Mouse (Mus musculus): ENCODE measurements at regions not wholly inside any gene's neighbourhood (a gene's known extent, or its start where the extent isn't known, plus 50 kb on each side); places are given as distances from the start of the nearest gene placed in this dataset.

DNA sequence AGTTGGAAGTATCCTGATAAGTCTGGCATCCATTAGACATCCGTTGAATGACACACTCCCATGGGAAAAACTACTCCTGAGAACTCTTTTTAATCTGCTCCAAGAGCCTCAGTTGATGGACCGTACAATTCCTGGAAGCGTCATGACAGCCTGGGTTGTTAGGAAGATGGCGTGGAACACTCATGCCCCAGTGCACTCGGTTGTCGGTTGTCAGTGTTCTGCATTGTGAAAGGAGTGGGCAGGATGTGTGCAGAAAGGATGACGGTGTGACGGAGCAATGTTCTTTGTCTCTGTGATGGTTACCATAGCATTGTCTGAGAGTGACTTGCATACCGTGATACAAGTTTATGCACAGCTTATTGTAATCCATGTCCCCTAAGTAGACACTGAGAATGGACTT is 164.4 kb downstream of the Slc30a10 start:
- DNase-seq (ENCODE audit: low read depth) = no peak

DNA sequence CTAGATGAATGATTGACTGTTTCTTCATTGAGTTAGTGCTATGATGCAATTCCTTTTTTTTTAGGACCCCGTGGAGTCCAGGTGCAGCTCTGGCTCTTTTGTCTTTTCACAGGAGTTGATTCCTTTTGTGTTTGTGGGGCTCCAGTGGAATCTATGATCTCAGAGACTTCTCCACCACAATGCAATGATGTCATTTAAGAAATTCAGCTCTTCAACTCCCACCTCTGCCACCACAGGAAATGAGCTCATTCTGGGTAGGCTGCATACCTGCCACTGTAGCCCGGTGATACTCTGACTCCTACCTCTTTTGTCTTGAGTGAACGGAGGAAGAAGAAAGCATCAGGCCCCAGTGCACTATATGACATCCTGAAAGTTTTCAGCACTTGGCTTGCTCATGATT is 173.8 kb downstream of the Slc30a10 start:
- DNase-seq (ENCODE audit: low read depth) = no peak

DNA sequence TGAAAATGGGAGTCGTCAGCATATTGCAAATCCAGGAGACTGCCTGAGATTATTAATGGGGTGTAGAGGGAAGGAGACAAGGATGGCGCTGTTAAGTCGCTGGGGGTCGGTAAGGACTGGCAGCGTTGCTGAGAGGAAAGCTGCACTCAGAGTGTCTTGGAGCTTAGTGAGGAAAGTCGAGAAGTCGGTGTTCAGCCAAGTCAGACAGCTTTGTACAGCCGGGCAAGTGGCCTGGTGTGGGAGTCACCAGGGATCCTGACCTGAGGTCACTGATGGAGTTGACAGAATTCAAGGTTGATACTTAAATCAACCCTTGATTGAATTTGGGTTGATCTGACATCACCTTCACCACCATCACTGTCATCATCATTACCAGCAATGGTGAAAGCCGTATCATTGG is 175.3 kb downstream of the Slc30a10 start:
- DNase-seq (ENCODE audit: low read depth) = no peak

DNA sequence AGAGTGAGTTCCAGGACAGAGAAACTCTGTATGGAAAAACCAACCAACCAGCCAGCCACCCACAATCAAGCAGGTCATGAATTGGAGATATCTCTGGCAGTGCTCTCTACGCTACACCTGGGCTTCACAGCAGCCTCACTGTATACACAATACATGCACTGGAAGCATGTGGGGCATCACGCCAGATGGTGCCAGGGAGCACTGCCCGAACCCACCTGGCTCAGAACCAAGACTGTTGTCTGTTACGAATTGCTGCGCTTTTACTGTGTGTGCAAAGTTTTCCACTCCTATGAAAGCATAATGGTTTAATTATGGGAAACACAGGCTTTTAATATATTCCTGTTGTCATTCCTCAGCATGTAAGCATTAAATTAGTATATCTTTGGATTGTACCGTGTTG is 184.0 kb downstream of the Slc30a10 start:
- no peak for DNase-seq (ENCODE audit: low read depth)

DNA sequence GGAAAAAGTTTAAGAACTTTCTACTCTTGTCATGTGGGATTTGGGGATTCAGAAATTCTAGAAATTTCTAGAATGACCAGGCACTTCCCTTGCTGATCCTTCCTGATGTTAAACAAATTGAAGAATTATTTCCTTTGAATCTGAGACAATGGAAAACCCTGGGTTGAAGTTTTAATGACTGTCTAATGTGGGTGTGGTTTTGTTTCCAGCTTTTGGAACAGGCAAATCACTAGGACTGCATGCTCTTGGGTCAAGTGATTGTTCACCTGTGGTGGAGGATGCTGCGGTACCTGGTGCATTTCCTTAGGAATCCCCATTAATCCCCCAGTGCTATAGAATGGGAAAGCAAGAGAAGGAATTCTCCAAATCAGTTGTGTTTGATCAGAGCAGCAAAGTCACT is 184.8 kb downstream of the Slc30a10 start:
- no peak for DNase-seq (ENCODE audit: low read depth)

DNA sequence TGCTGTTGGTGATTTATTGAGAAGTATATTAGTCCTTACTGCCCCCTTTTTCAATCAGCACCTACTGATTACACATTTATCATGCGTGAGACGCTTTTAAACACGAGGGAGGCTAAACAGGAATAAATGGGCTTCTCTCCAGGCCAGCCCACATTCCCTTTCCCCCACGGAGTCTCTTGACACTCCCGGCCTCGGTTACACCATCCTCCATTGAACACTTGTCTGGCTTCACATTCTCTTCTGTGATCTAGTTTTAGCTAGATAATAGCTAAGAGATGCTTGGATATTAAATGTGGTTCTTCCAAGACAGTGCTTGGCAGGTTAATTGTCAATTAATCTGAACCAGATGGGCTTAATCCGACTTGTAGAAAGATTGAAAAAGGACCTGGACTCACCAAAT is 189.4 kb downstream of the Slc30a10 start:
- peak; percentile 7 for DNase-seq (ENCODE audit: low read depth)

DNA sequence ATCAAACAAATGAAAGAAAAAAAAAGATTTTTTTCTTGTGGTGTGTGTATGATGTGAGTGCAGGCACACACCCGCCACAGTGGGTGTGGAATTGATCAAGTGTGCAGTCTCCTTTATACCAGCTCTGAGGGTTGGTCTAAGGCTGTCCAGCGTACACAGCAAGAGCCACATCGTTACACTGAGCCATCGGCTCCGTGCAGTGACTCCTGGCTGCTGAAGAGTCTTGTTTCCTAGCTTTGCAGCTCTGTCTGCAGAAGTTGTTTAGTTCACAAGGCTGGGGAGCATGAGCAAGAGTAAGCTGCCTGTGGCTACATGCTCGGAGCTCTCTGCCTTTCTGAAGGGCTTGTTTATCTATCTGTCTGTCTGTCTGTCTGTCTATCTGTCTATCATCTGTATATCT is 193.5 kb downstream of the Slc30a10 start:
- no peak for DNase-seq (ENCODE audit: low read depth)

DNA sequence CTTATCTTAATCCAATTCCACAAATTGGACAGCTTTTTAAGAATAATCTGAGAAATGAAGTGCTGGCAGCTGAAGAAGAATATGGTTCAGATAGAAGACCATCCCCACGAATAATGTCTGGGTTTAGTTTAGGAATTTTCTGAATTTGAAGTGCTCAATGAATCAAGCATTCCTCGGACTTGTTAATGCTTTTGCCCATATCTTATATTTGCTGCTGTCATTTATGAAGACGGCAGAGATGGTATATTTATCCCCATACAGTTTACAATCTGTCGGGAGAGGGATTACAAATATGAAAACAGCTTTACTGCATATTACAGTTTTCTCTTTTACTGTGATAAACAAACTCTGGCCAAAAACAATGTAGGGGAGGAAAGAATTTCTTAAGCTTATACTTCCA is 194.3 kb downstream of the Slc30a10 start:
- no peak for DNase-seq (ENCODE audit: low read depth)

DNA sequence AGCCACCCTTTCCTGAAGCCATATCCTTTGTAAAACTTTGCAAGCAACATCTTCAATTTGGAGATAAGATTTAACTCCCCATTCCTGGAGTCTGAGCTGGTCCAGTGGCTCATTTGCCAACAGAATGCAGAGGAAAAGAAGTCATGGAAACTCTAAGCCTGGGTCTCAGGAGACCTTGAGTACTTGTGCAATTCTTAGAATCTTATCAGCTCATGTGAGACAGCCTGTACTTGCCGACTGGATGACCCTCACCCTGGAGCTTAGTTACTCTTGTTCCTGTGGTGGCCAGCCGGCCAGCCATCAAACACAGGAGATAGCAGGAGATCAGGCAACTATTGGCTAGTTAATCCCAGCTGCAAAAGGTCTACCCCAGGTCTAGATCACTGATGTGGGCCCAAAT is 196.3 kb downstream of the Slc30a10 start:
- no peak for DNase-seq (ENCODE audit: low read depth)

DNA sequence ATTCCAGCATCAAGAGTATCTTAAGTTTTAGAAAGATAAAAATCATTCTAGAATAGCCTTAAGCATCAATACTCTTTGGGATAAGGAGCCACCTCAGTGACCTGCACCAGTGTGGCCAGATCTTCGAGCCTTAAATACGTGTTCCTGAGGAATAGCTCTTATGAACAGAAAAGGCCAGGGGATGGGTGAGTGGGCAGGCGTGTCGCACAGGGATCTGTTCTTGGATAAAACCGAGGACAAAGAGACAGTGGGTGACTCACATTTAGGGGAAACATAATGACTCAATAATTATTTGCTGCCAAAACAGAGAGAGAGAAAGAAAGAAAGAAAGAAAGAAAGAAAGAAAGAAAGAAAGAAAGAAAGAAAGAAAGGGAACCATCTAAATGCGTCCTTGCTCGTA is 200.4 kb downstream of the Slc30a10 start:
- no peak for DNase-seq (ENCODE audit: low read depth)

DNA sequence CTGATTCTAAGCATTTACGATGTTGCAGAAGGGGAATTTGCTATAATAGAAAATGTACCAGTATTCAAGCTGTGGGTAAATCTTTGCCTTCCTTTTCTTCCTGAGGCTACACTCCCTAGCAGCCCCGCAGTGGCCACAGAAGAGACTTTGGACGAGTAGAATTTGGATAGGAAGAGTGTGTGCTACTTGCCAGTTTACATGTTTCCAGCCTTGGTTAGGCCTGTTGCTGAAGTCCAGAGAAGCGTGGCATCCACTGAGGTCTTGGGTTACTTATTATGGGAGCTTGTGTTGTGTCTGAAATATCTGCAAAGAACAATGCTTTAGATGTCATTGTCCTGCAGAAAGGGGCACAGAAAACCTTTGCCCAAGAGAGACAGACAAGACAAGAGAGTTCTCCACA is 200.8 kb downstream of the Slc30a10 start:
- DNase-seq (ENCODE audit: low read depth) = no peak

DNA sequence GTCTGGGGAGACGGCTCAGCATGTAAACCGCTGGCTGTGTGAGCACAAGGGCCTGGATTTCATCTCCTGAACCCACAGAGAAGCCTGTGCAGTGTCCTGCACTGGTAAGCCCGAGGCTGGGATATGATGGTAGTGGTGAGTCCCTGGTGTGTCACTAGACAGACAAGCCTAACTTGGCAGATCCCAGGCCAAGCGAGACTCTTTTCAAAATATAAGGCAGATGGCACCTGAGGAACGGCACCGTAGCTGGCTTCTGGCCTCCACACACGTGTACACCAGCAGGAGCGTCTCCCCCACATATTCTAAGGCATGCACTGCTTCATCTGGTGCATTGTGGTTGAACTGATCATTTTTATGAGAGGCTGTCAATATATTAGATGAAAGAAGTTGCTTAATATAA is 202.6 kb downstream of the Slc30a10 start:
- DNase-seq (ENCODE audit: low read depth) = no peak

DNA sequence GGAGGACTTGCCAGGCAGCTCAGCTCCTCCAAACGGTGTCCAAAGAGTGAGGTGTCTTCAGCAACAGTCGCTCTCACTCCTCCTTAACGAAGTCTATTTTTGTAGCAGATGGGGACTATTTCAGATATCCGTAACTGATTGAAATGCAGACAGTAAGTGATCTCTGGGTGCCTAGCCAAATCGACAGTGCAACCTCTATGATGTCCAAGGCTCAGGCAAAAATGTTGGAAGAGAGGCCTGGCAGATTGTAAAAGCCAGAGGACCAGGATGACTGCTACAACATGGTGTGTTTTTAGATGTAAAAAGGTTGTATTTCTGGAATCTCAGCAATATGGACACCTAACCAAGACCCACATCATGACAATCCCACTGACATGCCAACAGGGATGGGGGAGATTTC is 204.8 kb downstream of the Slc30a10 start:
- DNase-seq (ENCODE audit: low read depth) = no peak

DNA sequence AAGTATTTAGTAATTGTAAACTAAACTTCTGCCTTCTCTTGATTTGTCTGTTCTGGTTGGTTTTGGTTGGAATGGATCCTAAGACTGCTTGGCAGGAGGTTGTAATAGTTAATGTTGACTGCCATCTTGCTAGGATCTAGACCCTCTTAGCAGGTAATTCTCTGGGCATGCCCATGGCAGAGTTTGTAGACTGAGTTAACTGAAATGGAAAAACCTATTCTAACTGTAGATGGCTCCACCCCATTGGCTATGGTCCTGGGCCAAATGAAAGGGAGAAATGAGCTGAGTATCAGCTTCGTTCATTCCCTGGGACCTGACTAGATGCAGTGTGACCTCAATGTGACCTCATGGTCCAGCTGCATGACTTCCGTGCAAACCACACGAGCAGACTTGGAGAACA is 207.7 kb downstream of the Slc30a10 start:
- no peak for DNase-seq (ENCODE audit: low read depth)

DNA sequence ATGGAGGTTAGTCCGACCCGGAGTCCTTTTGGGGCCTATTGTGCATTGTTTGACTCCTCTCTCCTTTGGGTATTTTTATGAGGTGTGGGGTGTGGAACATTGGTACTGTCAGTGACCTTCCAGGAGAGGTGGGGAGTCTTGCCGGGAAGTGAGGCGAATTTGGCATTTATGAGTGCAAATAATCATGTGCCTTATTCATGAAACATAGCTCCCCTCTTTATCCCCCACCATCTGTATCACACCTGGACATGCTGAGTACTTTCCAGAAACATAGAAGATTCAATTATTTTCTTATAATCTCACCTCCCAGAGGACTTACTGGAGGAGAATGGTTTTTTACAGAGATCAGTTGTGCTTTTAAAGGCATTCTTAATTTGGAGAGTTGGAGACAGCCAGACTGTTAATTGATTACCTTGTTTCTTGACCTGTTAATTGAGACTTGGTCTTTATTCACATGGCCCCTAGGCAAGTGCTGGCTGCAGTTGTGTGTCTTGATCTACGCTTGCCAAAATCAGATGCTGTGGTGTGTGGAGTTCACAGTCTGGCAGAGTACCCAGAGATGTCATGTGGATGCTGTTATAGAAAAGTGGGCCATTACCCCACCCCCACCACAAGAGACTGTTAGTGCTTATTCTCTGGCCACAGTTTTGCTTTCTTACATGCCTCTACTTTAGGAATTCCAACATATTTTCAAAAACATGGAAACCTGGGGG is 215.5 kb downstream of the Slc30a10 start:
- peak; percentile 19 for DNase-seq (ENCODE audit: low read depth)

DNA sequence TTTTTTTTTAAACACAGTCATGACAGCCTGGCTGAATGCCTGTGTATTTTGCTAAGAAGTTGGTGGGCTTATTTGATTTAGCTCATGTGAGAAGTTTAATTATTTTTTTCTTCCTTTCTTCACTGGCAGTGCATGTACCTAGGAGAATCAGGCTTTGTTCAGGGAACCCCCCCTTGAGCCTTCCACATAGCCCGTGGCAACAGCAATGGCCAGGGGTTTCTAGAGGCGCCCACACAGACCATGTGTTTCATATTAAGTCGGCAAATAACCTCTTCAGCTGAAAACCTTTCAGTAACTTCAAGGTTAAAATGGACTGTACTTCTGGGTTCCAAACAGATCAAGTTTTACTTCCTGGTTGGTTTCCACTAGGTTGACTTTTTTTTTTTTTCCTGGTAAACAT is 218.3 kb downstream of the Slc30a10 start:
- DNase-seq (ENCODE audit: low read depth) = no peak

DNA sequence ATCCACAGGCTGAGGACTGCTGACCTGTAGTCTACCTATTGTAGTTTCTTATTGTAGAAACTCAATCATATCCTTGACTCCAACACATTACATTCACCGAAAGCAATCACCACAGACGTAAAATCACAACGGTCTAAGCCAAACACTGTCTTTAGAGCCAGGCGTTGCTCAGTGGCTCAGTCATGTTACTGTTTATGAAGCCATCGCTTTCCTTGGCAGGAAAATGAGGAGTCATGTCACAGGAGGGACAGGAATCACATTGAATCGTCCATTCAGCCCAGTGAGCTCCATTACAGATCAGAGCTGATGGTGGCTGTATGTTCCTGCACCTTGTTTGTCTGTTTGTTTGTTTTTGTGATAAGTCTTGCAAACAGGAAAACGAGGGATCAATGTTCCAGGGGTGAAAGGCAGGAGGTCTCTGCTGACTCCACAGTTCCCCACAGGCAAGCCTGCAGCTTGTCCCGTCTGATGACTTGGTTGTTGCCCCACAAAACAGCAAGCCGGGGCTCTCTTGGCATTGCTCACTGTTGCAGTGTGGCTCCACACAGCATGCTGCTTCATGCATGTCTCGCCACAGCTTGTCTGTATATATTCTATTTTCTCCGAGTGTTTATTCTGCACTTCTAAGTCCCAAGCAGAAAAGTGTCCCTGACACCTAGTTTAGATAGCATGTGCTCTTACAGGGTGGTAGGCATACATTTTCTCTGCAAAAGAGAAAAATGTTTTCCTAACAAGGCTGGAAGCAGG is 221.2 kb downstream of the Slc30a10 start:
- DNase-seq (ENCODE audit: low read depth) = no peak

DNA sequence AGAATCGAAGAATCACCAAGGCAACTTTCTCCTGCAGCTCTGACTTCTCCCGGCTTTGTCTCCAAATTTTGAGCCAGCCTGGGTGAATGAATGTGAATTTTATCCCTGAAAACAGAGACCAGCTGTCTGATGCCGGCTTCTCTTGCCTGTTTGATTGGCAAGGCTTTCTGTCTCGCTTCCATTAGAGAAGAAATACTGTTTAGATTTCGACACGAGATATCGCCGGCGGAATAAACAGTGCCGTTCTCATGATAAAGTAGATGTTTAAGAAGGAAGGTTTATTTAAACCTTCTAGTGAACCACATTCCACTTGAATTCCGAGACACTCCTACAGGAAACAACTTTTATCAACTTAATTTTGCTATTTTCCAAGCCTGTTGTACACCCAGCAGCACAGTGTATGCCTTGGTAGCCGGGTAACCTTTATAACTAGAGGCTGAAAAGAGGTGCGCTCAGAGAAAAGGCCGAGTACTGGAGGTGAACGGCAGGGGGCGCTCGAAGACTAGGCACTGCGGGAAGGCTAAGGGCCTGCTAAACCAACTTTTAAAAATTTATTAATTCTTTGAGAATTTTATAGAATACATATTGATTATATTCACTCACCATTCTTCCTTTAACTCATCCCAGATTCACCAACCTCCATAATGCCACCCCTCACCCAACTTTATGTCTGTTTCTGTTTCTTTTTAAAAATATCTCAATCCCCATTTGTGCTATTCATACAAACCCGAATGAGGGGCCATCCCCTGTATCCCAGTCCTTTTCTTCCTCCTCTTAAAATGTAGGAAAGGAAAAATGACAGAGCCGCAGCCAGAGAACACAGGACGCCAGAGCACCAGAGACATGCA is 227.2 kb downstream of the Slc30a10 start:
- DNase-seq (ENCODE audit: low read depth) = peak; percentile 86

DNA sequence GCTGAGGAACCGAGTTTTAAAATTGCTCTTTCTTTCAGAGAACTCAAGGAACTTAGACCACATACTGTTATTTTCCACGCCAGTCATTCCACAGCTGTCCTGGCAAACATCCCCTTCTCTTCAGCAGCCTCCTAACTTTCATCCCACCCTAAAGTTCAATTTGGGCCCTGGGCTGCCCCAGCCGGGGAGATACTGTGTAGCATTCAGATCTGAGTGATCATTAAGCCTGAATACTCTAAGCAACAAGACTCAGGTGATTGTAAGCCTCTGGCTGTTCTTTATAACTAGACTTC is 227.8 kb downstream of the Slc30a10 start:
- DNase-seq (ENCODE audit: low read depth) = no peak

DNA sequence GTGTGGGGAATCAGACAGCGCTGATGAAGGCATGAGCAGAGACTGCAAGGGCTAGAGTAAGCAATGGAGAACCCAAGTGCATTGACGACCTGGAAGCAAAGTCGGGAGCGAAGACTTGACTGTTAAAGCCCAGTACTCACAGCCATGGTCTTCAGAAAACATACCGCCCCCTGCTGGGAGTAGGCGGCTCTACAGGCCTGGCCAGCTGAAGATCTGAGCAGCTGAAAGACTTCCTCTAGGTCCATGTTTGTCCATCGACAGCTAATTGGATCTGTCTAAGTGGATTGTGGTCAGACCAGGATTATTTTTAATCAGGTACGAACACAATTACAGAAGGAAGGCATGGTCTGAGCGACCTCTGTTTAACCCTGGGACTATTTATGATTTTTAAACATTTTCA is 230.0 kb downstream of the Slc30a10 start:
- peak; percentile 32 for DNase-seq (ENCODE audit: low read depth)

DNA sequence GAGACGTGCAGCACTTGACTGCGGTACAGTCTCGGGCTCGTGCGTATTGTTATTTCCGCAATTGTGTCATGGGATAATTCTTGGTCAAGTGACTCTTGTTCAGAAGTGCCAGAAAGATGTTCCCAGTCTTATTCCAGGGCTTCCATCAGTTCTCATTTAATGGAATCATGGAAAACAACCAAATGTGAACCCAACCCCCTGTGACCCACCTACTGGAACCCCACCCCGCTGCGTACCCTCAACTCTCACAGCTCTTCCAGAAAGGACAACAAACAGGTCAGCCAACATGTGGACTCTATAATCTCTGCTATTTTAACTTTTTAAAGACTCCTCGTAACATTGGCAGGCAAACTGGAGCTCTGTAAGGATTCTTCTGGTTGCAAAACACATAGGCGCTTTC is 233.9 kb downstream of the Slc30a10 start:
- DNase-seq (ENCODE audit: low read depth) = no peak

DNA sequence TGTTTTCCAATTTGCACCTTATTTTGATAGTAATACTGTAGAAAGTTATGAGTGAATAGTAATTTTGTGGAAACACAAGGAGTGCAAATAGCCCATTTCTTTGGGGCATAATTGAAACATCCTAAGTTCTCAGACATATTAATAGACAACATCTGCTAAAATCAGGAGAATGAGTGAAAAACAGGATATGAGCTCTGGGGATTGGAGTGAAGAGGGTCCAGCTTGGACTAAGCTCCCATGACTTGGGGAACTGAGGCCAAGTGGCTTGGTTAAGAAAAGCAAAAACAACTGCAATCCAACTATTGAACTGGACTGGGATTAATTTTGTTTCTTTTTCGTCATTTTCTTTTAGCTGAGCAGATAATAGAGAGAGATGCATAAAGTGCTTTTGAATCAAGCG is 240.7 kb downstream of the Slc30a10 start:
- DNase-seq (ENCODE audit: low read depth) = no peak

DNA sequence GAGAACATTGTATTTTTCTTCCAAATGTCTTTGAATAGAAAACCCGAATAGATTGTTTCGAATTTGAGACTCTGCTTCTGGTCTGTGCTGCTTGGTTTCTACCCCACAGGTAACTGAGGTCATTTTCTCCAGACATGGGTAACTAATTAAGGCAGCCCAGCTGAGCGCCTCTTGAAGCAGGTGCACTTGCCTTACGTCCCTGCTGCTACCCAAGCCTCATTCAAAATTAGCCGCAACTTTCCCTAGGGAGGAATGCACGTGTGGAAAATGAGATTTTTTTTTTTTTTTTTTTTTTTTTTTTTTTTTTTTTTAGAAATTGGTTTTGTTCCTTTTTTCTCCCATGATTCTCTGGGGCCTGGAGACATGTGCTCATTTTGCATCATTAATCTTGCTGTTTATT is 245.1 kb downstream of the Slc30a10 start:
- no peak for DNase-seq (ENCODE audit: low read depth)
